Mouse (Mus musculus) ZHBTc4 (cell line): ENCODE measurements at regions not wholly inside any gene's neighbourhood (a gene's known extent, or its start where the extent isn't known, plus 50 kb on each side); places are given as distances from the start of the nearest gene placed in this dataset.
A peak's percentile ranks its signal among the peaks of the same experiment; 100 is the strongest.

Experiments
- DNase-seq: peaks from one replicate; pipeline ENCODE4 v3.0.0-alpha.2; 2011; ENCODE audit warnings: low read depth, low spot score

DNA sequence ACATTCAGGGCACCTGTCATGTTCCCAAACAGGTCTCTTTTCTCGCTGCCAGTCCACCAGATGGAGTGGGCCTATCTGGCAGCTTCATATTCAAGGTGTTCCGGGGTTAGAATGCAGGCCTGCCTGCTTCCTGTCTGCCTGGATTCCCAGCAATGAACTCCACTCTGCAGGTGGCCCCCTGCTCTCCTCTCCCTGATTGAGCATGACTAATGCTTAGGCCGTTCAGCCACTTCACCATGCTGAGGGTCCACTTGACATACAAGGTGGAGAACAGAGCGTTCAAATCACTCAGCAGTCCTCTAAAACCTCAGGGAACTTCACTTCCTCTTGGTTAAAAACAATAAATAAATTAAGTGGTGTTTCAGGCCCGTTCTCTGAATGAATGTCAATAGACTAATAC, 112.1 kb upstream of the Ralgapa2 start:
- peak; percentile 40 for DNase-seq

DNA sequence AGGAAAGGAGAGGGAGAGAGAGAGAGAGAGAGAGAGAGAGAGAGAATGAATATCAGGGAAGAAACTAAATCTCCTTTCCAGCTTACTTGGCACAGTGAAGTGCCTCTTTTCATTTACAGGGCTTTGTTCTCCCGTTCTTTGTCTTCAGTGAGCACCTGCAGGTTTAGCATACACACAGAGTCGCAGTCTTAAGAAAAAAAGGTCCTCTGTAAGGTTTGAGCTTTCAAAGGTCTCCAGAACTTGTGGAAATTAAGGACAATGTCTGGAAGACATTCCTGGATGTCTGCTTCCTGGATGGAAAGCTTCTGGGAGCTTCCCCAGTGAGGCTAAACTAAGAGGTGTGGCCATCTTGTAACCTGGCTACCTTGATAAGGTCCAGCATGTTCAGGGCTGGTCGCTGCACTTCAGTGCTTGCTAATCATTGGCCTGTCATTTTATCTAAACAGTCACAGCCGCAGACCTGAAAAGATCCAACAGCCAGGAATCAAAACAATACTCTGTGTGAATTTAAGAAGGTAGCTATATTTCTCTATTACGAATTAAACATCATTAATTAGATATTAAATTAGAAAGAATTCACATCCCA, 113.1 kb upstream of the Ralgapa2 start:
- peak; percentile 74 for DNase-seq

DNA sequence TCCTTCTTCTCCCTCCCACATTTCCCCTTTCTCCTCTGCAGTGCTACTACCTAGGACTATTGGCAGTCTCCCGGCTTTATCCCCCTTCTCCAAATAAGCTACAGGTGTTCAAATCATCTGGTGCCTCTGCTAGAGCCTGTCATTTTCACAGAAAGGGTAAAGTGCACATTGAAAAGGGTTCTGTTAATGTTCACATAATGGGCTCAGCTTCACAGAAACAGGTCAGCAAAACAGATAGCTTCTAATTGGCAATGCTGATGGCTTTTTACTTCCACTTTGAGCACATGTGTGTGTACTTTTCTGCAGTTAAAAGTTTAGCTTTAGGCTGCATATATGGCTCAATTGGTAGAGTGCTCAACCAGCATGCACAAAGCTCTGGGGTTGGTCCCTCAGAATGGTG, 114.4 kb upstream of the Ralgapa2 start:
- DNase-seq, result no peak

DNA sequence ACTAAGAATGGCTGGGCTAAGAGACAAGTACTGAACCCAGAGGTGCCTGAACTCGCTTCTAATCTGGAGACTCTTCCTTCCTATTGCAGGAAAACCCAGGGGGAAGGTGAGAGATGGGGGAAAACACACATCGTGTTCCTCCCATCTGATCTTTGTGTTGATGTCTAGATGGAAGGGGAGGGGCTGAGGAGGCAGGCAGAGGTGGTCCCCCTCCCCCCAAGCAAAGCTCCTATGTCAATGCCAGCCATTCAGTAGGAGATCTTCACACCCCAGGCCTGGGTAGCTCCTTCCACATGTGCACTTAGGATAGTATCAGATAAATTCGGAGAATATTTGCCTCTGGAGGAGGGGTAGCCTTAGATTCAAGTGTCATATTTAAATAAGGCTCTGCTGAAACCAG, 118.0 kb upstream of the Ralgapa2 start:
- peak; percentile 60 for DNase-seq

DNA sequence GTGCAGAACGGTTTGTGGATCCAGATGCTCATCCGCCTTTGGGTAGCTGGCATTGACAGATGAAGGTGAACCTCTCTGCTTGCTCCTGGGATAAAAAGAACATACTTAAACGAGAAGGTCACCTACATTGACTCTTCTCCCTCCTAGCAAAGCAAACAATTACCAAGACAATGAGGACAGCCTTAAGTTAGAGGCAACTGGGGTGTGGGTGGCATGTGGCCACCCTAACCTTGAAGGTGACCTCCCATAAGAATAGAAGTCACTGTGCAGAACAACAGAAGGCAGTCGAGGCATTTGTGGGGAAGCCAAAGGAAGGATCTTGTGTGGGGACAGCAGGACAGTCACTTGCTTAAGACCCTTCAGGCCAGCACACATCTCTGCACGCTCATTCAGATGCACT, 119.0 kb upstream of the Ralgapa2 start:
- peak; percentile 92 for DNase-seq

DNA sequence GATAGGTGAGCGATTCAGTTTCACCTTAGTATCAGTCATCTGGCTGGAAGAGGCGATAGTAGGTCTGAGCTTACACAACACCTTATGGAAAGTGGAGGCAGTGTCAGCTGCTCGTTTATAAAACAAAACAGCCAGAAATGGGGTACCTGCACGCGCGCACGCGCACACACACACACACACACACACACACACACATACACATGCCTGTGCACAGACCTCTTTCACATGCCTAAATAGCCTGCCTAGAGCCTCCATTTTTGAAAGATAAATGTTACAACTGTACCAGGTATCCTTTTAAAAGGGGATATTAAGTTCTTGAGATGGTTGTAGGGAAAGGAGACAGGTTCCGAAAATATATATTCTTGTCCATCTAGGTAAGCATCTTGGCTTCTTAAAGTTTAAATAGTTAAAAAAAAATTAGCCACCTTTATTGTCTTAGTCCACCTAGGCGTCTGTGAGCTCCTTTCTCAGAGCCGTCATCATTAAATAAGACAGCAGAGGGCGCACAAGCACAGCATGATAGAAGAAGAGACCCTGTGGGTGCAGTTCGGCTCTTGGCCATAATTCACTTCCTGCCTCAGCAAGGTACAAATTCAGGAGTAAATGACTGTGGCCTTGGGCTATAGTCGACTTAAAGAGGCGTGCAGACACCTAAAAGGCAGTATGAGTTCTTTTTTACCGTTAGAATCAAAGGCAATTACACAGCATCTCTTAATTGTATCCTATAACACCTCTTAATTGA, 121.4 kb upstream of the Ralgapa2 start:
- DNase-seq, result peak; percentile 83

DNA sequence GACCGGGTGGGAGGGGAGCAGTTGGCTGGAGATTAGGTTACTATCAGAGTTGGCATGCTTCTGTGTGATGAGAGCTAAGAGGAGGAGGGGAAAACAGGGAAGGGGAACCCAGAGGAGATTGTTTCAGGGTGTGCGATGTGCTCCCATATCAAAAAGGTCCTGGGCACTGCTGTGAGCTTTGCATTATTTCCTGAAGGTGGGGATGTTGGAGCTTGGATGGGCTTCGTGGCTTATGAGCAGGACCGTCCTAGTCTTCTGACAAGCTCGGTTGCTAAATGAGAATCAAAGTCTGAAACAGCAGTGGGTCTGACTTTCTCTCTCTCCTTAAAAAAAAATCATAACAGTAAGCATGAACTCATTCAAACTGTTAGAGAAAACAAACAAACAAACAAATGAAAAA, 125.4 kb upstream of the Ralgapa2 start:
- no peak for DNase-seq

DNA sequence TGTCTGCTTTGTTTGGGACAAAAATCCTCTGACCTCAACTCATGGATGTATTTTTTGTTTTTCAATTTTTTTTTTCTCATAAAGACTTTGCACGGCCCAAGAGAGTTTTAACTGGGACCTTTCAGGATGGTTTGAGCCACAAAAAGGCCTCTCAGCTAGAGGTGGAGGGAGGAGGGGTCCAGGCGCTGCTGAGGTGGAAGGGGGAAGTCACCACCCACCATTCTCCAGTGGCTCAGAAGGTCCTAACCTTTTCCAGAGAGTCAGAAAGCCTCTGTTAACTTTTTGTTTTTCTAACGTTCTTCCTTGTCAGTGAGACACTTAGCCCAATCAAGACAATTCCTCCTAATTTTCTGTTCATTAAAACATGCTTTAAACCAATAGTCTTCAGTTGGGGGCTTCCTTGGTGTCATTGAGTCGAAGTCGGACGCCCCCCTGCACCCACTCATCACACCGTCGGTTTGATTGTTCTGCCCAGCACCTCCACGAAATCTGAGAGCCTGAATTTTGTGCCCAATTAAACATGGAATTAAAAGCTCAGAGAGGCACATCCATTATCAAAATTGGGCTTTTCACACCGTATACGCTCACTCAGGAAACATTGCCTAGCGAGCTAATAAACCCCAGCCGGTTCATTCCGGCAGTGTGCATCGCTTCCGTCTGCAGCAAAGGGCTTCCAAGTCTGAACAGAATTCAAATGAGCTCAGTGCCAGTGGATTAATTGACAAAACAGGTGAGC, 134.3 kb upstream of the Ralgapa2 start:
- DNase-seq, result no peak

DNA sequence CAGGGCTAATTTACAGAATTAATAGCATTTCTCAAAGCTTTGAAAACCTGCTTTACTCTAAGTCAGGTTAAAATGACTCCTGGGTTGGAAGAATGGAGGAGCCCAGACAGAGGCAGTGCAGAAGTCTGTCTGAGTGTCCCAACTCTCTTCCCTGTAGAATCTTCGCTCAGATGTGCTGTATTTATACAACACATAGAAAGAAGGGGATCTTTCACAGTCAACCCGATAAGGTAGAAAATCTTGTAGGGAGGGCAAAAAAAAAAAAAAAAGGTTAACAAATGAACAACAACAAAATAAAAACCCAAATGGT, 134.8 kb upstream of the Ralgapa2 start:
- no peak for DNase-seq

DNA sequence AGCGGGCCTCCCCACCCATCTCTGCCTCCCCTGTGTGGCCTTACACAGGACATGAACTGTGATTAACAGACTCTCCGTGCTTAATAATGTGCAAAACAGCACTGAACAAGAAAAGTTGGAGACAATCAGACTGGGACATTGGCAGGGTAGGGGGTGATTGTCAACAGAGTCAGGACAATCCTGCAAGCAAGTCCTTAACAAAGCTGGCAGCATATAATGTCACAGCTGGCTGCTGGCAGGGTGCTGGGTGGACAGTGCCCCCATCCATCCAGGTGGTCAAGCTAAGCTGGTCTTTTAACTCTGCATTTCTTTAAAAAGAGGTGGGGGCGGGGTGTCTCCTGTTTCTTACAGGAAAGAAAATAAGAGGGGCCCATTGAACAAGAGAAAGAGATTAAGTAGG, 149.2 kb upstream of the Ralgapa2 start:
- DNase-seq, result no peak

DNA sequence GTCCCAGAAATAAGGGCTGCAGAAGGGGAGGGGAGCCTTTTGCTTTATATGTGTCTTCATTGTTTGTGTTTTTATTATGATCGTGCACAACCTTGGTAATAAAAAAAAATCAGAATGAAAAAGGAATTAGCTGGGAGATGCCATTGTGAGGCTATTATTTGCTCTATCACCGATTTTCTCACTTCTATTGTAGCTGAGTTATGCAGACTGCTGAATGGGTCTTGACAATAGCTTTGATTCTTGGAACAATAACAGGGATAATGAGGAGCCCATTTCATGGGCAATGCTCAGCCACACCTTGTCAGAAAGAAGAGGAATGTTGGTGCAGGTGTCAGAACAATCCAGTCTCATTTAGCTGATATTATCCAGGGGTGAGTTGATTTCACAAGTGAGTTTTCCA, 160.6 kb upstream of the Ralgapa2 start:
- DNase-seq, result peak; percentile 79

DNA sequence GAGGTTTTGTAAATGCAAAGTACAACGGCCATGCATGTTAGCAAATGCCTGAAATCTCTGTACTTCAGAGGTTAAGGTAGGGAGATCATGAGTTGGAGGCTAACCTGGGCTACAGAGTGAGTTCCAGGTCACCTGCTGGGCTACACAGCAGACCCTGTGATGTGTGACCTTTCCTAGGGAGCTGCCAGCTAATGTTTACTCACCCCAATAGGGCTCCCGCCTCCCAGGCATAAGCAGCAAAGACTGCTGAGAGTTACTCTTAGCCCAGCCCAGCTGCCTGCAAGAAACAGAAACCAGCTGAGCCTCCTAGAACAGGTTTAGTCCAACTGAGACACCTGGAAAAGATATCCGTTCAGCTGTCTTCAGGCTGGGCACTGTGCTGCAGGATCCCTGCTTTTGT, 169.8 kb upstream of the Ralgapa2 start:
- no peak for DNase-seq

DNA sequence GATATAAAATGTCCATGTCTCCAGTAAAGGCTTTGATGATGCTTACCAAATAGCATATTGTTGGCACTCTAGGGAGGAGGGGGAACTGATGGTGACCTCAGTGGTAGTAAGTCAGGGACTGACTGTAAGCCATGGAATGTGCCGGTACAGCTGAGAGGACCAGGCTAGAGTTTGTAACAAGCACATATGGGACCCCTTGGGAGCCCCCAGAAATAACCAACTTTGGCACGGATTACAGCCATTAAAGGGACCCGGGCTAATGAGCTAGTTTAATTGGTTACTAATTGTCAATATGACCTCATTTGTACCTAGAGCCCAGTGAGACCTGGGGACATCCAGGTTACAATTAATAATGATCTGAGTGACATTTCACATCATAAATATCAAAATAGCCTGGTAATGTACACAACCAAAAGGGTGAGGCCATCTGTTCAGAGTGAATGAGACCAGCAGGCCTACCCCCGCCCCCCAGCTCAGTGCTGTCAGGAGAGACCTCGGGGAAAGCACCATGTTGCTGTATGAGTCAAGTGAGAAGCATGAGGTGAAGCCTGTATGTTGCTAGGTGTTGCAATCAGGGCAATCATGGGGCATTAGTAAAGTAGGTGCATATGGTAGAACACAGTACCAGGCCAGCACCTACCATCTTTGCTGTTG, 169.7 kb upstream of the Kiz start:
- DNase-seq, result no peak

DNA sequence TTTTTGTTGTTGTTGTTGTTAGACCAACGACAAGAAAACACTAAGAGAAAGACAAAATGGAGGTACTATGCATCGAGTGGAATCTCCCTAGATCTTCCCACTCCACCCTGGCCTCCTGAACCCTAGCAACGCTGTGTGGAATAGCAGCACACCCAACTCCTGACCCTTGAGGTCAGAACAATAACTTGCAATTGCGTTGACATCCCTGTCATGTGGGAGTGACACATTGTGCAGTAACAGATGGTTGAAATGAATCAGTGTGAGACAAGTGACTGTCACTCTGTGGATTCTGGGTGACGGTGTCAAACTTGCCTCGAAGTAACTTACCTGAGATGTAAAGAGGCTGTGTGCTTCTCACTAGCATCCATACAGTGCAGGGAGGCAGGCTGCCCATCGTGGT, 167.1 kb upstream of the Kiz start:
- DNase-seq, result no peak

DNA sequence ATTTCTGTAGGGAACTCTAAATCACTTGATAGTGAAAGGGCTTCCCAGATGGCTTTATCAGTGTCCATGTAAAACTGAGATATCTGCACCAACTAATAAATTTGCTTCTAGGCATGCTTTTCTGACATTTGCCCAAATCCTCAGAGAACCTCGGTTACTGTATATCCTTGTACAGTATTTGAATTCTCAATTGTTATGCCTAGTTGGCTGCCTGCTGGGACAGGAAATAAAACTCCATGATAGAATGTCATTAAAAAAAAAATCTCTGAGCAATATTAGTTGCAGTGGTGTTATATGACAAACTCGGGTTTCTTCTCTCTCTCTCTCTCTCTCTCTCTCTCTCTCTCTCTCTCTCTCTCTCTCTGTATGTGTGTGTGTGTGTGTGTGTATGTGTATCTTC, 162.2 kb upstream of the Kiz start:
- DNase-seq, result no peak

DNA sequence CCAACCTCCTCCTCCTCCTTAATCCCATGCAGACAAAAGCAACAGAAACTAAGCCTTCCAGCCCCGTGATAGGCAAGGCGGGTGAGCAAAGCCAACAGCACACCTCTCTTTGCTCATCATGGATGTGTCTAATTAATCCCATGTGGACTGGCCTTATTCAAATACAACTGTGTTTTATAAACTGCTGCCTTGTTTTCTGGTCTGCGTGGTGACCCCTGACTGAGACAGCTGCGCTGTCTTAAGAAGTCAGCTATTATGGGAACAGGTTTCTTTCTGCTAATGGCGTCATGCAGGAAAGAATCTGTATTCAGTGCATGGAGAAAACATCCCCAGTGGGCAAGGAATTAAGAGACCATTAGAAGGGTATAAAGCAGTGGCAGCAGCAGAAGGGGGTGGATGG, 161.6 kb upstream of the Kiz start:
- DNase-seq, result no peak

DNA sequence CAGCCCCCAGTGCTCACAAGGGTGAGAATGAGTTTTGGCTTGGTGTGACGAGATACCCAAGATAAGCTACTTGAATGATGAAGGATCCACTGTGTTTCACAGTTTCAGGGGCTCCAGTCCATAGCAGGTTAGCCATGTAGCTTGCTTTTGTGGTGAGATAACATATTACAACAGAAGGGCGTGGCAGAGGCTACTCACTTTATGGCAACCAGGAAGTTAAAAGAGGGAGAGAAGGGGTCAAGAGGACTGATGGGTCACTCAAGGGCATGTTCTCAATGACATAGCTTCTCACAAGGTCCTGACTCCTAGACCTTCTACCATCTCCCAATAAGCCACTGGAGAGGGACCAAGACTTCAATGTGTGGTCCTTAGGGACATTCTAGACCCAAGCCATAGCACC, 159.4 kb upstream of the Kiz start:
- DNase-seq, result no peak

DNA sequence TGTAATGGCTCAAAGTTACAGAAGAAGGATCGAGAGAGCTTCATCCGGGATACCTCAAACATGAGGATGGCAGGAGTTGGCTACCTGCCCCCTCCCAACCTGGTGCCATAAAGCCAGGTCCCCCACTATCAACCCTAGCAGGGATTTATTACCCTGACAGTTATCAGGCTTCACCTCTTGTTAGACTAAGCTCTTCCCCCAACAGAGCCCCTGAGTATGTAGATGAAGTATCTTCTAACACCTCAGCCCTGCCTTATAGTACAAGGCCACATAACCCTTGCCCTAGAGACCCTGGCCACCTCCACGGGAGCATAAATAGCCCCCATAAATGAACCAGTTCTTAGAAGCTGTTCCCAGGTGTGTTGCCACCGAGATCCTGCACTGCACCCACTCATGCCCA, 158.9 kb upstream of the Kiz start:
- DNase-seq, result no peak

DNA sequence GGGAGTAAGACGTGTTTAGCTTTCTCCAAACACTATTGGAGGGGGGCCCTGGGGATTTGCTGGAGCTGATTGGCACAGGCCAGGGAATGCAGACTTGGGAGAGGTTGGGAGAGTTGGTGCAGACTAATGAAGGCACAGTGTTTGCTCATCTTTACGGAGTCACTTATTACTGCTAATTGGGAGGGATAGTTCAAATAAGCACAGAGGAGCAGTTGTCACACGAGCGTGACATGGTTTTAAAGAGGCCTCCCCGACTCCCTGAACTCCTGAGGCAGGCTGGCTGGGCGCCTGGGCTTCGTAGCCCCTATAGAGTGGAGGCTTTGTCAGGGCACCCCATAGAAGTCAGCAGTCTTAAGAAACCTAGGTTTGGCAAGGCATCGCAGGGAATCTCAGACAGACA, 145.0 kb upstream of the Kiz start:
- DNase-seq, result no peak

DNA sequence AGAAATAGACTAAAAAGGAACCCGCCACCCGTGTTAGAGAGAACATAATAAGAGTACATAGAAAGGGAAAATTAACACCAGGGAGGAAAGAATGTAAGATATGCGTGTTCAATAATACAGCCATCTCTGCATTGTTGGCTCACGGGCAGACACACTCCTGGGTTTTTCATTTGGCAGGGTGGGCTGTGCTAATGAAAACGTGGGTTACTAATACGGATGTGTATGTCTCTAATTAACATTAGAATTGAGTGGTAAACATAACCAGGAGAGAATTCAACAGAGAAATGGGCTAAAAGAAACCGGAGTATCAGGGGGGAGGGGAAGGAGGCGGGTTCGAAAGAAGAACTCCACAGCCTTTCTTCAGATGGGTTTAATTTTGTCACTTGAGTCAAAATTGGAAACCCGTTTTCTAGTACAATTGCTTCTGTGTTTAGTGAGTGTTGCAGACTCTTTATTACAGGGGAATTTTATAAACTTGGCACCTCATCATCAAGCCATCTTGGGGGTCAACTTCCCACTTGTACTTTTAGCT, 134.4 kb upstream of the Kiz start:
- DNase-seq, result no peak

DNA sequence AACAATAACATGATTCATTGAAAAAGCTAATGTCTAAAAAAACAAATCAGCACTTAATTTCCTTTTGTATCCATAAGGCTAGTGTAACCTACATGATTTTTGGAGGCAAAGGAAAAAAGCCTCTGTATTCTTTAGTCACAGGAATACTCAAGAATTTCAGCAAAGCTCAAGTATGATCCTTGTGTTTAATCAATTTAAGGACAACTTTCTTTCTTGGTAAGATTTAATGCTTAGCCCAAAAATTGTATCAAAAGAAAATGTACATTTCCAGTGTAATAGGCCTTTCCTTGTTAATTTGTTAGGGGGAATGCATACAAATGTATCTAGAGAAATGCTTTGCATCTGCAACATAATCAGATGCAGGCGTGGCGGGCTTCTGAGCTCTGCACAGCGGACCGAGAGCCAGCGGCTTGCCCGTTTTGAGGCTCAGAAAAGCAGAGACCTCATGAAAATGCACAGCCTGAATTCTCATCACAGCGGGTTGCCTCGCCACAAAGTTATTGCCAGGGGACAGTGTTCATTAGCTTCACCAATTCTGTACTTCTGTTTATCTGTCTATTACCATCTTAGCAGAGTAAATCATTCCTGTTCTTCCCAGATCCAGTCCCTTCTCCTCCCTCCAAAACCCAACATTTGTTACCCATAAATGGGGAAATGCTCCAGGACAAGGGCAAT, 133.2 kb upstream of the Kiz start:
- peak; percentile 31 for DNase-seq

DNA sequence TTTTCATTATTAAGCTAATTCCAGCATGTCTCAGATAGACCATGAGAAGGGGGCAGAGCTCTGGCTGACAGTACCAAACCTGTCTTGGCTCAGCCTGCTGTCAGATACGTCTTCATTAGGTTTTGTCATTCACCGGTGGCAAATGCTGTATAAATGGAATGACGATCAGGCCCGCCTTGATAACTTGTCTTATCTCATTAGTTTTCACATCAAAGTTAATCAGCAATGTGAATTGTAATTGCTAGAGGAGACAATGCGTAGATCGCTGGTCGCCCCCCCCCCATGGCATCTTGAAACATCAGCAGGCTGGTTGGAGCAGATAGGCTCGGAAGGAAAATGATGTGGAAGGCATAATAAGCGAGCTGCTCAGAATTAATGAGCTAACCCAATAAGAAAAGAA, 132.5 kb upstream of the Kiz start:
- DNase-seq, result no peak
